Mouse (Mus musculus): ENCODE results near the gene 2410004B18Rik.

DNA sequence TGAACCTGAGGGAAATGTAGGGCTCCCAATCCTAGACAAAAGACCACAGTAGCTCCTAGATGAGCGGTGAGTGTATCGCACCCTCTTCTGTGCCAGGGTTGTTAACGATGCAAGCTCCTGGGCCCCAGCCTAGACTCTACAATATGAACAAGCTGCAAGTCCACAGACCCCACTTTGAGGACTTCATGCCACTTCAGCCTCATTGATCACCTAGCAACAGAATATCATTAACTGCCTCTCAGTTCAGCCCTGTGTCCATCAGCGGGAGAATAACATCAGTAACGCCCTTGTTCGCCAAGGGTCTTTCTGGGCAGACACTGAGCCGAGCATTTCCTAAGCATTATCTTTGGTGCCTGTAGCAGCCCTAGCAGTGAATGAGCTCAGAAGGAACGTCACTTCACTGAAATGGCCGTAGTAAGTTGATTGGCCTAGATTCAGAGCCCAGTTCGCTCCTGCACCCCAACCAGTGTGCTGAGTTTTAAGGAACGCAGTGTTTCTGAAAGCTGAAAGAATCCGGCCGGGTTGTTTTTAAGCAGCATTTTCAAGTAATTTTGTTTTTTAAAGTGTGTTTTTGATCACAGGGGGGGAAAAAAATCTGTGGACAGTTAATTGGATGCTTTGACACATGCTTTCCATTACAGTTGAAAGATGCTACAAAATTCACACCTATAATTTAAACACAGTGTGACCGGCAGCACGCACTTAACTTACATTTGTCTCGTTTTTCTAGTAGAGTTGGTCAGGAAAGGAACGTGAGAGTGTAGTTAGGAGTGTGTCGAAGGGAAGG, 47.3 kb upstream of the 2410004B18Rik start:
- no peak for TF ChIP-seq POLR2A (IDR thresholded peaks at IDR 0.05; ENCODE audit: borderline replicate concordance, extremely low read depth, low read depth, low read length)
- no peak for TF ChIP-seq CTCF (IDR thresholded peaks at IDR 0.05; ENCODE audit: insufficient read depth, low read length)

Data from lung, adult 2 months (tissue).